Mouse (Mus musculus) E14TG2a.4 (cell line): ENCODE results near the gene Rhbdd2.

ENCODE experiments used
- CTCF ChIP-seq: conservative IDR thresholded peaks from 2 replicates; pipeline ENCODE4 v1.5.1; 2014; ENCODE audit warnings: low read length
- POU5F1 ChIP-seq: IDR thresholded peaks from 2 replicates; pipeline ENCODE4 v1.6.1; 2014; ENCODE audit warnings: low read length, borderline replicate concordance

DNA sequence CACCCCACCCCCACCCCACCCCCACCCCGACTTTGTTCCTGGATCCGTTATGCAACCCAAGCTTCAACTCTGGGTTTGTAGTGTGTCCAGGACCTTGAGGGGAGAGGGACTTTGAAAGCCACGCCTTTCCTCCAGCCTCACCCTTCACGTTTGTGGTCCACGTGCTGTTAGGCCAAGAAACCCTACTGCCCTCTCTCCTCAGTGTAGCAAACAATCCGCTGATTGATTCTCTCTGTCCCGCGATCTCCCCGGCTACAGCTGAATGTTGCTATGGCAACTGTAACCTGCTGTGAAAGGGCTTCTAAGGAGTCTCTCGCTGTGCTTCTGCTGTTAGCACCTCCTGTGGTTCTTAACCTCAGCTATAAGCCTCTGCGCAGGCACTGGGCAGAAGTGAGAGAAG lies 42.4 kb downstream of the Rhbdd2 start:
- TF ChIP-seq CTCF (no peak), POU5F1 (no peak)
